Mouse (Mus musculus): ENCODE measurements around the gene Nostrin. TPM values are rescaled to one million over a fixed set of nuclear protein-coding genes. Genes with fewer than 3 reads are reported as not detected.

Gene Nostrin
- total RNA-seq, 1 experiment: 2.5 TPM

GRCm38 (mm10) chr2:69156283-69156682 lies 20.7 kb downstream of the Nostrin start:
- no peak overlapping the region for H3K9ac ChIP-seq (ENCODE audit: insufficient read depth, low read depth, low read length, poor library complexity, severe bottlenecking)
- H3K4me1 ChIP-seq (ENCODE audit: control insufficient read depth in 2 of 2, insufficient read depth in 2 of 2, low read length in 2 of 2, poor library complexity in 1 of 2): no peaks in the 10 kb centered on the region
- DNase-seq (ENCODE audit: low read depth, low spot score): no peak
- no peak overlapping the region for H3K4me3 ChIP-seq (ENCODE audit: insufficient read depth in 1 of 2, low read depth in 1 of 2, low read length in 2 of 2, poor library complexity in 1 of 2, severe bottlenecking in 1 of 2)
- no peak overlapping the region for H3K27ac ChIP-seq (ENCODE audit: insufficient read depth, low read depth, low read length, poor library complexity, severe bottlenecking)
- no peak for TF ChIP-seq ZC3H11A (IDR thresholded peaks at IDR 0.05; ENCODE audit: borderline replicate concordance, low read depth, low read length)
- TF ChIP-seq ZNF384 (IDR thresholded peaks at IDR 0.05; ENCODE audit: low read depth, low read length): no peak
- TF ChIP-seq CHD2 (IDR thresholded peaks at IDR 0.05; ENCODE audit: low read depth, low read length): no peak
- no peak for TF ChIP-seq HCFC1 (IDR thresholded peaks at IDR 0.05; ENCODE audit: borderline replicate concordance, insufficient read depth, low read length)
- TF ChIP-seq MAFK (IDR thresholded peaks at IDR 0.05; ENCODE audit: insufficient read depth, low read depth, low read length): no peak
- no peaks in the 10 kb centered on the region for H3K9me3 ChIP-seq (ENCODE audit: control insufficient read depth, insufficient read depth, low read depth, low read length)
- in situ Hi-C loops (cut with MboI; ENCODE audit: low sequenced_read_pairs in 2 of 2, unreplicated experiment in 2 of 2): no loop called here
- H3K36me3 ChIP-seq (ENCODE audit: control insufficient read depth, insufficient read depth, low read length, poor library complexity, severe bottlenecking): no peaks in the 10 kb centered on the region

- no peaks in the 10 kb centered on the region for H3K36me3 ChIP-seq (ENCODE audit: control insufficient read depth, insufficient read depth, low read length, poor library complexity, severe bottlenecking)
- H3K9ac ChIP-seq (ENCODE audit: insufficient read depth, low read depth, low read length, poor library complexity, severe bottlenecking): no peak overlapping the region
- in situ Hi-C loops (cut with MboI; ENCODE audit: low sequenced_read_pairs in 2 of 2, unreplicated experiment in 2 of 2): no loop called here
- no peak overlapping the region for H3K4me3 ChIP-seq (ENCODE audit: insufficient read depth in 1 of 2, low read depth in 1 of 2, low read length in 2 of 2, poor library complexity in 1 of 2, severe bottlenecking in 1 of 2)
- H3K9me3 ChIP-seq (ENCODE audit: control insufficient read depth, insufficient read depth, low read depth, low read length): no peaks in the 10 kb centered on the region
- TF ChIP-seq ZC3H11A (IDR thresholded peaks at IDR 0.05; ENCODE audit: borderline replicate concordance, low read depth, low read length) (no peak), ZNF384 (IDR thresholded peaks at IDR 0.05; ENCODE audit: low read depth, low read length) (no peak)
- no peak for DNase-seq (ENCODE audit: low read depth, low spot score)
- H3K27ac ChIP-seq (ENCODE audit: insufficient read depth, low read depth, low read length, poor library complexity, severe bottlenecking): no peak overlapping the region
- no peaks in the 10 kb centered on the region for H3K4me1 ChIP-seq (ENCODE audit: control insufficient read depth in 2 of 2, insufficient read depth in 2 of 2, low read length in 2 of 2, poor library complexity in 1 of 2)
Observed at GRCm38 (mm10) chr2:69158907-69159306, 23.3 kb downstream of the Nostrin start.

- Histone ChIP-seq H3K36me3 (ENCODE audit: control insufficient read depth, insufficient read depth, low read length, poor library complexity, severe bottlenecking) (no peaks in the 10 kb centered on the region), H3K4me3 (ENCODE audit: insufficient read depth in 1 of 2, low read depth in 1 of 2, low read length in 2 of 2, poor library complexity in 1 of 2, severe bottlenecking in 1 of 2) (no peak overlapping the region), H3K27ac (ENCODE audit: insufficient read depth, low read depth, low read length, poor library complexity, severe bottlenecking) (no peak overlapping the region), H3K9ac (ENCODE audit: insufficient read depth, low read depth, low read length, poor library complexity, severe bottlenecking) (no peak overlapping the region), H3K9me3 (ENCODE audit: control insufficient read depth, insufficient read depth, low read depth, low read length) (no peaks in the 10 kb centered on the region), H3K4me1 (ENCODE audit: control insufficient read depth in 2 of 2, insufficient read depth in 2 of 2, low read length in 2 of 2, poor library complexity in 1 of 2) (no peaks in the 10 kb centered on the region)
- in situ Hi-C loops (cut with MboI; ENCODE audit: low sequenced_read_pairs in 2 of 2, unreplicated experiment in 2 of 2): no loop called here
- no peak for TF ChIP-seq MAFK (IDR thresholded peaks at IDR 0.05; ENCODE audit: insufficient read depth, low read depth, low read length)
- TF ChIP-seq HCFC1 (IDR thresholded peaks at IDR 0.05; ENCODE audit: borderline replicate concordance, insufficient read depth, low read length): no peak
- no peak for TF ChIP-seq ZC3H11A (IDR thresholded peaks at IDR 0.05; ENCODE audit: borderline replicate concordance, low read depth, low read length)
- no peak for DNase-seq (ENCODE audit: low read depth, low spot score)
Observed at GRCm38 (mm10) chr2:69170395-69171077, 34.9 kb downstream of the Nostrin start.

GRCm38 (mm10) chr2:69175296-69175695 lies 39.7 kb downstream of the Nostrin start:
- DNase-seq (ENCODE audit: low read depth, low spot score): no peak
- H3K27ac ChIP-seq (ENCODE audit: insufficient read depth, low read depth, low read length, poor library complexity, severe bottlenecking): no peak overlapping the region
- H3K4me1 ChIP-seq (ENCODE audit: control insufficient read depth in 2 of 2, insufficient read depth in 2 of 2, low read length in 2 of 2, poor library complexity in 1 of 2): no peaks in the 10 kb centered on the region
- H3K36me3 ChIP-seq (ENCODE audit: control insufficient read depth, insufficient read depth, low read length, poor library complexity, severe bottlenecking): no peaks in the 10 kb centered on the region
- H3K9me3 ChIP-seq (ENCODE audit: control insufficient read depth, insufficient read depth, low read depth, low read length): no peaks in the 10 kb centered on the region
- in situ Hi-C loops (cut with MboI; ENCODE audit: low sequenced_read_pairs in 2 of 2, unreplicated experiment in 2 of 2): no loop called here
- H3K4me3 ChIP-seq (ENCODE audit: insufficient read depth in 1 of 2, low read depth in 1 of 2, low read length in 2 of 2, poor library complexity in 1 of 2, severe bottlenecking in 1 of 2): no peak overlapping the region
- no peak overlapping the region for H3K9ac ChIP-seq (ENCODE audit: insufficient read depth, low read depth, low read length, poor library complexity, severe bottlenecking)
- TF ChIP-seq HCFC1 (IDR thresholded peaks at IDR 0.05; ENCODE audit: borderline replicate concordance, insufficient read depth, low read length) (no peak), ZNF384 (IDR thresholded peaks at IDR 0.05; ENCODE audit: low read depth, low read length) (no peak), CHD2 (IDR thresholded peaks at IDR 0.05; ENCODE audit: low read depth, low read length) (no peak), ZC3H11A (IDR thresholded peaks at IDR 0.05; ENCODE audit: borderline replicate concordance, low read depth, low read length) (no peak), MAFK (IDR thresholded peaks at IDR 0.05; ENCODE audit: insufficient read depth, low read depth, low read length) (no peak)

GRCm38 (mm10) chr2:69179721-69180120 lies 44.1 kb downstream of the Nostrin start:
- H3K36me3 ChIP-seq (ENCODE audit: control insufficient read depth, insufficient read depth, low read length, poor library complexity, severe bottlenecking): no peaks in the 10 kb centered on the region
- no peak overlapping the region for H3K9ac ChIP-seq (ENCODE audit: insufficient read depth, low read depth, low read length, poor library complexity, severe bottlenecking)
- TF ChIP-seq CHD2 (IDR thresholded peaks at IDR 0.05; ENCODE audit: low read depth, low read length) (no peak), MAFK (IDR thresholded peaks at IDR 0.05; ENCODE audit: insufficient read depth, low read depth, low read length) (no peak), ZNF384 (IDR thresholded peaks at IDR 0.05; ENCODE audit: low read depth, low read length) (no peak), ZC3H11A (IDR thresholded peaks at IDR 0.05; ENCODE audit: borderline replicate concordance, low read depth, low read length) (no peak), HCFC1 (IDR thresholded peaks at IDR 0.05; ENCODE audit: borderline replicate concordance, insufficient read depth, low read length) (no peak)
- H3K4me3 ChIP-seq (ENCODE audit: insufficient read depth in 1 of 2, low read depth in 1 of 2, low read length in 2 of 2, poor library complexity in 1 of 2, severe bottlenecking in 1 of 2): no peak overlapping the region
- no peak overlapping the region for H3K27ac ChIP-seq (ENCODE audit: insufficient read depth, low read depth, low read length, poor library complexity, severe bottlenecking)
- no peaks in the 10 kb centered on the region for H3K4me1 ChIP-seq (ENCODE audit: control insufficient read depth in 2 of 2, insufficient read depth in 2 of 2, low read length in 2 of 2, poor library complexity in 1 of 2)
- in situ Hi-C loops (cut with MboI; ENCODE audit: low sequenced_read_pairs in 2 of 2, unreplicated experiment in 2 of 2): no loop called here
- DNase-seq (ENCODE audit: low read depth, low spot score): no peak
- H3K9me3 ChIP-seq (ENCODE audit: control insufficient read depth, insufficient read depth, low read depth, low read length): no peaks in the 10 kb centered on the region
